Mouse (Mus musculus) thymus, adult 2 months (tissue): ENCODE measurements around the gene Braf.

ENCODE experiments used
- CTCF ChIP-seq: fragments of 200-500 bp; IDR thresholded peaks from 2 replicates; pipeline ENCODE4 v1.5.1; 2012; ENCODE audit warnings: mild to moderate bottlenecking, control low read depth, low read length, moderate library complexity, borderline replicate concordance; ENCODE audit not compliant: control insufficient read depth, poor library complexity, insufficient read depth; ENCODE audit errors: extremely low read depth
- POLR2A ChIP-seq: fragments of 200-500 bp; IDR thresholded peaks from 2 replicates; pipeline ENCODE4 v1.6.1; 2012; ENCODE audit warnings: mild to moderate bottlenecking, low read length, control low read depth, moderate library complexity; ENCODE audit not compliant: control insufficient read depth, poor library complexity, insufficient read depth; ENCODE audit errors: extremely low read depth

DNA sequence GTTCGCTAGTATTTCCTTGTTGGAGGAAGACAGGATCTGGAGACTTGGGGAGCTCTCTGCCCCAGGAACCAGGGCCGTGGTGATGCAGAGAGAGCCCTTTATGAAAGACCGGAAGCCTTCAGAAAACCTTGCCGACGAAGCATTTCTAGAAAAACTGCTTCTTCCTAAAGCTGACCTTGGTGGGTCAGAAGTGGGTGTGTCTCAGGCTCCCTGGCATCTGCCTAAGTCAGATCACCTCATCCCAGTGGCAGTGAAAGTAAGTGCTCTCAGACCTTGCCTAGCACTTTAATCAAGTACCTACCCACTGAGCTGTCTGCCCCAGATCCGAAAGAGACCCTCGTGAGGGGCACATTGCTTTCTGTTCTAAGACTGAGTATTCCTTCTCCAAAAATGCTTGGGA is 150.3 kb downstream of the Braf start:
- no peak for TF ChIP-seq CTCF
- no peak for TF ChIP-seq POLR2A
